Comparison of ENCODE assay signal across 18 mouse cellular contexts in the genomic region with DNA sequence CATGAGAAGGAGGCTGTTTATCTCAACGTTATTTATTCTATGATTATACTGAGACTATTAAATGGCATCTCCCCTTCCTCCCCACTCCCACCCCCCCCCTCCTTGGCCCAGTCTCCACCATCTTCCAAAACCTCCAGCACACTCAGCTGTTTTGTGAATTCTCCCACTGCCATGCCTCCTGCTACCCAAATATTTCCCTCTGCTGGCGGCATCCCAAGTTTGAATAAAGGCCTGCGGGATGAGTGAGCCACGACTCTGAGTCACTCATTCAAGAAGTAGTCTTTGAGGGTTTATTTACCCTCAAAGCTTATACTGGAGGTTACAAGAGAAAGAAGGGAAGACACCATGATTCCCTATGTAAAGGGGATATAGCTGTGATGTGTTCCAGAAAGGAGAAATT. TPM values are rescaled to one million over a fixed set of nuclear protein-coding genes. Genes with fewer than 3 reads are reported as not detected.
A peak's percentile ranks its signal among the peaks of the same experiment; 100 is the strongest.
DNase-seq lines count a peak whose midpoint lies in the region; TF ChIP-seq lines count a peak whose summit lies in the region.
"Had no signal": no experiment of that assay in that cellular context is flagged by ENCODE, and none has a peak within 500 bp of the region (broad histone marks: within the 10 kb centered on the region; RNA-seq: fewer than 3 reads in every experiment).

No protein-coding gene starts in this region.

- H3K4me3 ChIP-seq in layer of hippocampus, adult 2 months, result no peak overlapping the region
- H3K4me3 ChIP-seq: gastrocnemius, adult 2 months; heart, embryonic 10.5 days; limb, embryonic 12.5 days had no signal

- no peak for TF ChIP-seq CTCF in layer of hippocampus, adult 2 months (conservative IDR thresholded peaks at IDR 0.05)

- H3K27ac ChIP-seq in layer of hippocampus, adult 2 months, result no peak overlapping the region
- H3K27ac ChIP-seq: gastrocnemius, adult 2 months; heart, embryonic 10.5 days; limb, embryonic 12.5 days had no signal

- DNase-seq in cerebellum, adult 8-10 months, result peak; percentile 5
- no peak for DNase-seq in cerebellum, adult 11-12 months
- DNase-seq in layer of hippocampus, adult 2 months (ENCODE audit: low spot score in 2 of 2), result peak; percentile 30 to 32
- DNase-seq in layer of hippocampus, adult 9-10 months (ENCODE audit: low spot score), result no peak
- DNase-seq in 3134 (ENCODE audit: extremely low read depth, insufficient read length, low spot score), result peak; percentile 72
- DNase-seq in adipocyte (ENCODE audit: low spot score), result peak; percentile 96
- DNase-seq in ovary, adult 18-20 months (ENCODE audit: low spot score), result no peak
- DNase-seq in frontal cortex, postnatal 10 days (ENCODE audit: low spot score in 2 of 2), result no peak
- DNase-seq: adrenal gland, adult 8-10 months; gastrocnemius, adult 2 months; heart, postnatal 36 days; liver, postnatal 0 days; retina, postnatal 1 day; thymus, adult 18-20 months had no signal

RNA-seq across cellular contexts. Expression of gene Cdh13, which starts 59.7 kb away (rescaled TPM):
- total RNA-seq in layer of hippocampus, adult 2 months (2021), result 10 to 100 TPM; 39.3 to 39.9 TPM
- total RNA-seq: megakaryocyte progenitor cell, adult 5-6 weeks; monocyte, adult 5-6 weeks had no signal

Comparison
In these comparisons a context has a peak if more than half of its experiments do, and no peak if none do; other contexts are left out.
1. DNase-seq: peak in cerebellum, adult 8-10 months (single experiment), layer of hippocampus, adult 2 months (2 of 2), 3134 (single experiment) and adipocyte (single experiment); none in cerebellum, adult 11-12 months (single experiment), layer of hippocampus, adult 9-10 months (single experiment), ovary, adult 18-20 months (single experiment) and frontal cortex, postnatal 10 days (0 of 2).